Mouse (Mus musculus) fibroblast of lung, adult 2 months (primary cell): ENCODE measurements around the gene Ppie.
"Not testable (repeated sequence)": the region's sequence is repeated elsewhere in the genome, so short reads cannot be mapped to it uniquely, and the experiment has no call there.

Experiments
- DNase-seq: peaks from one replicate; pipeline ENCODE4 v3.0.0-alpha.2; 2011; ENCODE audit warnings: low read depth

Ppie gene

GRCm38 (mm10) chr4:123114651-123115050, 25.1 kb downstream of the Ppie start:
- not testable (repeated sequence) for DNase-seq

DNA sequence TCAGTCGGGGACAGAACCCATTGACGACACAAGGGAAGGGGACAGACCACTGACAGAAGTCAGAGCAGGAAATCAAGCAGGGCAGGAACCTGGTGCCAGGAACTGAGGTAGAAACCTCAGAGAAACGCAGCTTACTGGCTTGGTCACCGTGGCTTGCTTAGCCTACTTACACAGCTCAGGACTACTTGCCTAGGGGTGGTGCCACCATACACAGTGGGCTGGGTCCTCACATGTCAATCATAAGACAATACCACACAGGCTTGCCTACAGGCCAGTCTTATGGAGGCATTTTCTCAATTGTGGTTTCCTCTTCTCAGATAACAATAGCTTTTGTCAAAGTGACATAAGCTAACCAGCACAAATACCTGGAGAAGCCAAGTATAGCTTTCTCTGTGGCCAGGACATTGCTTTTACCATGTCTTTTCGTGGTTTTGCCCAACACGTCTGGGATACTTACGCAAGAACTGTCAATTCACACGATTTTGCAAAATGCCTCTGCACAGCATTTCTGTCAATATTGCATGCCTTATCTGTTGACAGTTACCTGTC, 27.5 kb downstream of the Ppie start:
- DNase-seq = no peak

- not testable (repeated sequence) for DNase-seq
Measured at GRCm38 (mm10) chr4:123111275-123111983, 28.3 kb downstream of the Ppie start.

GRCm38 (mm10) chr4:123110751-123111150, 29.0 kb downstream of the Ppie start:
- no peak for DNase-seq

- DNase-seq = no peak
Measured at GRCm38 (mm10) chr4:123108056-123108455, 31.7 kb downstream of the Ppie start.

DNA sequence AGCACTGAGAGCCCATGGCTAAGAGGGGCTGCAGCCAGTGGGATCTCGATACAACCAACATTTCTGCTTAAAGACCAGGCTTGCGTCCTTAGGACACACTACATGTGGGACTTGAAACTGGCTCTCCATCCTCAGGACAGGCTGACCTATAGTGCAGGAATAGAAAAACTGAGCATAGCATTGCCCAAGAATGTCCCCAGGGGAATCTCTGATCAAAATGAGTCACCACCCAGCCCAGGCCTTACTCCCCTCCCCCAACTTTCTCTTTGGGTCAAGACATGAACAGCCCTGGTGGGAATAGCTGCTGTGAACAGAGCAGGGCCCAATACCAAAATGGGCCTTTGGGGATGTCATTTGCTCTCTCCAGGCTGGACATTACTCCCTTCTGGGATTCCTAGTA, 32.9 kb downstream of the Ppie start:
- DNase-seq = no peak

GRCm38 (mm10) chr4:123105929-123106328, 33.8 kb downstream of the Ppie start:
- DNase-seq = not testable (repeated sequence)

DNA sequence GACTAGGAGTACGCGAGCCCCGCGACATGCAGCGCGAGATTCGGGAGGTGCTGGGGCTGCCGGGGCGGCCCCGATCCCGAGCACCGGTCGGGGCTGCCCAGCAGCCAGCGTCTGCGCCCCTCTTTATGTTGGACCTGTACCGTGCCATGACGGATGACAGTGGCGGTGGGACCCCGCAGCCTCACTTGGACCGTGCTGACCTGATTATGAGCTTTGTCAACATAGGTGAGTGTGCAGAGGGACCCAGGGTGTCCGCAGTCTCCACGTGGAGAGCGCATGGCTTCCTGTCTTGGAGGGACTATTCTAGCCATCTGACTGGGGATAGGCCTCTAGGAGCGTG, 34.3 kb downstream of the Ppie start:
- no peak for DNase-seq

DNA sequence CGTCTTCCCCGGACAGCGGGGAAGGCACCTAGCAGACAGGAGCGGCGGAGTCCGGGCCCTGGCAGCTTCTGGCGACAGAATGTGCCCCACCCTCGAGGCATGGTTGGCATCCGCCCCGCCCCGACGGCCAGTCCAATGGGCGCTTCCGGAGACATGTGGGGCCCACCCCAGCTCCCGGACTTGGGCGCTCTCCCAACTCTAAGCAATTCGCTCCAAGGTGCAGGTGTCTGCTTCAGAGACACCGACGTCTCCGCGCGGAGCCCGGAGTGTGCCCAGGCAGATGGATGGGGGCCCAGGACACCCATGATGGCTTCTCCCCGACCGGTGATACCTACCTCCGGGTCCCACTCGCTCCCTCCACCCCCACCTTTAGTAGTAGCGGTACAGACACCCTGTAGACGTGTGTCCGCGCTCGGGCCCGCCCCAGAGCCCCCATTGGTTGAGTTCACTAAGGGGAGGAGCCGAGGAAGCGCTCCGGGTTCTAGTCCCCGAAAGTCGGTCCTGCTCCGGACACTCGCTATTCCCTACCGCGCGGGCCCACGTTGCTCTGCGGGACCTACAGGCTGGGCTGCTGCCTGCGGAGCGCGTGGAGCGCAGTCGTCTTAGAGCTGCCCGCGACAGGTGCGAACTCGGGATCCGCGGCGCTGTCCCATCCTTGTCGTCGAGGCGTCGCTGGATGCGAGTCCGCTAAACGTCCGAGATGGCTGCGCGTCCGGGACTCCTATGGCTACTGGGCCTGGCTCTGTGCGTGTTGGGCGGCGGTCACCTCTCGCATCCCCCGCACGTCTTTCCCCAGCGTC, 34.9 kb downstream of the Ppie start, which contains the start of gene Bmp8b:
Gene Bmp8b (plus strand): TSS at position 515 of the 800 bp plus-strand sequence.
- DNase-seq = no peak

GRCm38 (mm10) chr4:123093869-123094268, 45.9 kb downstream of the Ppie start:
- DNase-seq = no peak

DNA sequence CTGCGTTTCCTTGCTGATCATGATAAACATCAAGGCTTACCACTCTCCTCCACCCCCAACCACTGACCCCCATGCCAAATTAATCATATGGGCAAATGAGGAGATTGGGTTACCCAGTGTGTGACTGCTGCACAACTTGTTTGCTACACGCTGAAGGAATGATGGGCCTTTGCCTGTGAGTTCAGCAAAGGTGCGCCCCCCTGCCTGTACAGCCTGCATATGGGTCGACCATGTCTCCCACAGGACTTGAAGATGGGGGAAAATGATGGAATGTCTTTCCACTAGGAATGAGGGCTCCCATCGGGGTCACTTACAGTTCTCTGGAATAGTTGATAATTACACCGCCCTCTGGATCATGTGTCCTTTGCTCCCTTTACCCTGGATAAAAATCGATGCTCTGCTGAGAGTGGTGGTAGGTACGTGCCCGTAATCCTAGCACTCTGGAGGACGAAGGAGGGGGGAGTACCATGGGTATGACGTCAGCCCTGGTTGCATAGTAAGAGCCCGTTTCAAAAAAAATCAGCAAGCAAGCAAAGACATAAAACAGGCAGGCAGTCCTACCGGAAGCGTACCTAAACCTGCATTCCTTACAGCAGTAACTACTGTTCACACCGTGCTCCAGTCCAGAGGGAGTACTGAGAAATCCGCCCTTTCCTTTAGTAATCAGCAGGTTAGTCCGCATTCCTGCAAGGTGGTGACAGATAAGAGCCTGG, 46.5 kb downstream of the Ppie start:
- DNase-seq = no peak

GRCm38 (mm10) chr4:123092621-123093020, 47.1 kb downstream of the Ppie start:
- DNase-seq = no peak

- DNase-seq = no peak
Measured at GRCm38 (mm10) chr4:123086381-123086780, 53.4 kb downstream of the Ppie start.

- no peak for DNase-seq
Measured at GRCm38 (mm10) chr4:123085290-123085689, 54.5 kb downstream of the Ppie start.

DNA sequence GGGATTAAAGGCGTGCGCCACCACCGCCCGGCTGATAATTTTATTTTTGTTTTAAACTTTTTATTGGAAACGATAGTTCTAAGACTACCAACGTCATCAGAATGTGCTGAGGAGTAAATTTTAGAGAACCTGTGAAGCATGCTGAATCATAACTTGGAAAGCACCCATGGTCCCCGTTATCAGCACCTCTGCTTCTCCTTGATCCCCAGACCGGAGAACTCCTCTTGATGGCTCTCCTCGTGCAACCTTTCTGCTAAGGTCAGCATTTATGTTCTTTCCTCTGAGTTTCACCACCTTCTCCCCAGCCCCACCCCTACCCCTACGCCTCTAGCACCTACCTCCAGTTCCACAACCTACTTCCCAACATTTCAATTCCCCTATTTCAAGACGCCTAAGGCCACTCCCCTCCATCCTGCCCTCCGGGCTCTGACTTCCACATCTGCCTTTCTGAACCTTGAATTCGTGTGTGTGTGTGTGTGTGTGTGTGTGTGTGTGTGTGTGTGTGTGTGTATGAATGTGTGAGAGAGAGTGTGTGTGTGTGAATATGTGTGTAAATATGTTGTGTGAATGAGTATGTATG, 56.3 kb downstream of the Ppie start:
- DNase-seq = no peak

GRCm38 (mm10) chr4:123082283-123083163, 57.2 kb downstream of the Ppie start:
- DNase-seq = peak; percentile 23

- peak; percentile 6 for DNase-seq
Measured at GRCm38 (mm10) chr4:123080791-123081190, 59.0 kb downstream of the Ppie start.

DNA sequence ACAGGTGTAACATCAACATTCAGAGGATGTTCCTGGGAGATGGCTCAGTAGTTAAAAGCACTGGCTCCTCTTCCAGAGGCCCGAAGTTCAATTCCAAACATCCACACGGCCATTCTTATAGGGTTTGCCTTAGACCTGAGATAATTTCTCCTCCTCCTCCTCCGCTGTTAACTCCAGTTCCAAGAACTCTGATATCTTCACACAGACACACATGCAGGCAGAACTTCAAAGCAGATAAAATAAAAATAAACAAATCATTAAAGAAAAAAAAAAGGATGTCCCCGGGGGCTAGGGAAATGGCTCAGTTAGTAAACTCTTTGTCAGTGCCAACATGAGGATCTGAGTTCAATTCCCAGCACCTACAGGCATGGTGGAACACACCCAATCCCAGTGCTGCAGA, 61.5 kb downstream of the Ppie start:
- no peak for DNase-seq
